Mouse (Mus musculus): ENCODE data around the gene Bcl9. TPM values are rescaled to one million over a fixed set of nuclear protein-coding genes. Genes with fewer than 3 reads are reported as not detected.

Bcl9 gene
- polyA plus RNA-seq, 1 experiment: 22.7 TPM

DNA sequence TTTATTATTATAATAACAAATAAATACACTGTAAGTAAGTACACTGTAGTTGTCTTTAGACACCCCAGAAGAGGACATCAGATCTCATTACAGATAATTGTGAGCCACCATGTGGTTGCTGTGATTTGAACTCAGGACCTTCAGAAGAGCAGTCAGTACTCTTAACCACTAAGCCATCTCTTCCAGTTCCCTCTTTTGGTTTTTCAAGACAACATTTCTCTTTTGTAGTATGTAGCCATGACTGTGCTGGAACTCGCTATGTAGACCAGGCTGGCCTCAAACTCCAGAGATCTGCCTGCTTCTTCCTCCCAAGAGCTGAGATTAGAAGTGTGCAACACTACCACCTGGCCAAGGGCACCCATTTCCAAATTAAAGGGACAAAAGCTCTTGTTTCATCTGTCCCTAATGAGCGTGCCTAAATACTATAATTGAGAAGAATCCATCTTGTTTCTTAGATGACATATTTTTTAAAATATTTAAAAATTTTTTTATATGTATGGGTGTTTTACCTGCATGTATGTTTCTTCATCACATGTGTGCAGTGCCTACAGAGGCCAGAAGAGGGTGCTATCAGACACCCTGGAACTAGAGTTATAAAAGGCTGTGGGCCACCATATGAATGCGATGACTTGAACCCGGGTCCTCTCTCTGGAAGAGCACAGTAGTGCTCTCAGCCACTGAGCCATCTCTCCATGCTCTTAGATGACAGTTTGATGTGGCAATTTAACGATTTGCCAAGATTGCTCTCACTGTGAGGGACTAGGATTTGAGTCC is 66.9 kb downstream of the Bcl9 start:
- no peaks in the 10 kb centered on the region for H3K27me3 ChIP-seq (ENCODE audit: control insufficient read depth, insufficient read depth, low read length)
- no peak overlapping the region for H3K27ac ChIP-seq (ENCODE audit: insufficient read depth, low read length)
- 91% methylated on average over 5 of the region's 5 CpGs for WGBS
- TF ChIP-seq POLR2A (IDR thresholded peaks at IDR 0.05; ENCODE audit: borderline replicate concordance, insufficient read depth, low read length) (no peak), CTCF (IDR thresholded peaks at IDR 0.05; ENCODE audit: borderline replicate concordance, insufficient read depth, low read depth, low read length) (no peak)
- no peaks in the 10 kb centered on the region; the same call in 1 of the 2 replicates for H3K4me1 ChIP-seq (ENCODE audit: control insufficient read depth, insufficient read depth, low read length)
- DNase-seq: no peak
- H3K4me3 ChIP-seq (replicated peaks; ENCODE audit: insufficient read depth, low read depth, low read length): no peak overlapping the region

DNA sequence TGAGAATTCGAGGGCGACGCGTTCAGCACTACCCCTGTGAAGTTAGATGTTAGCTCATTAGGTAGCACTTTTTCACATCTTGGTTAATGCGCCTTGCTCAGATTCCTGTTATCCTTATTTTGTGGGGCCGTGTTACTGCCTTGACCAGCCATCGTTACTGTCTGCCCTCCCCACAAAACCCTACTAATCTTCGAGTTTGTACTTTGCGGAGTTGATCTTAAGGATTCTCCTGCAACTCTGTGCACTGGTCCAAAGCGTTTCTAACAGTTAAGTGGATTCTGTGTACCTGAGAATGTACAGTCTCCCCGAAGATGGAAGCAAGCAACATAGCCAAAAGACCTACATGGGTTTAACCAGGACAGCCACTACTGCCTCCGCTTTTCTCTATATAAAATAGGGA is 69.3 kb downstream of the Bcl9 start:
- Histone ChIP-seq H3K27me3 (ENCODE audit: control insufficient read depth, insufficient read depth, low read length) (no peaks in the 10 kb centered on the region), H3K27ac (ENCODE audit: insufficient read depth, low read length) (no peak overlapping the region)
- 32% methylated on average over 12 of the region's 12 CpGs for WGBS

DNA sequence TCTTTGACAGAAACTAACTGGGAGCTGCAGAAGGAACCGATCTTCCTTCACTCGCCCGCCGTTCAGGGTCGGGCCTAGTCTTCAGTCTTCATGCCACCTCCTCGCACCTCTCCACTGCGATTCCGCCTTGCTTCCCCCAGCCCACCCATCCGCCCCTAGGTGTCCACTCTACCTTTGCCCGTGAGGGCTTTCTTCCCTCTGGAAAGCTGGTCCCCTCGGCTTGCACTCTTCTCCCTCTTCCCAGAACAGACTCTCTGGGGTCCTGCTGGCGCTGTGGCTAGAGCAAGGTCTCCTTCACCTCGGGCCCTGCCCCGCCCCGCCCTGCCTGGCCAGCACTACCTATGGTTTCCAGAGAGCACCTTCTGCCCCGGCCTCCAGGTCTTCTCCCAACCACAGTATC is 69.7 kb downstream of the Bcl9 start:
- TF ChIP-seq POLR2A (IDR thresholded peaks at IDR 0.05; ENCODE audit: borderline replicate concordance, insufficient read depth, low read length) (0 out of 2 replicates have a peak, but pooled peaks have one; percentile 3), CTCF (IDR thresholded peaks at IDR 0.05; ENCODE audit: borderline replicate concordance, insufficient read depth, low read depth, low read length) (no peak)
- WGBS: 2% methylated on average over 16 of the region's 16 CpGs
- peak in 1 of 2 experiments; percentile 50 for DNase-seq
- Histone ChIP-seq H3K27me3 (ENCODE audit: control insufficient read depth, insufficient read depth, low read length) (no peaks in the 10 kb centered on the region), H3K4me1 (ENCODE audit: control insufficient read depth, insufficient read depth, low read length) (no peaks in the 10 kb centered on the region; the same call in 1 of the 2 replicates), H3K4me3 (replicated peaks; ENCODE audit: insufficient read depth, low read depth, low read length) (peak overlapping the region; percentile 79), H3K27ac (ENCODE audit: insufficient read depth, low read length) (peak overlapping the region; percentile 54; the same call in 1 of the 2 replicates)

More for the DNA sequence above, 69.3 kb downstream of the Bcl9 start:
- no peaks in the 10 kb centered on the region; the same call in 1 of the 2 replicates for H3K4me1 ChIP-seq (ENCODE audit: control insufficient read depth, insufficient read depth, low read length)
- H3K4me3 ChIP-seq (replicated peaks; ENCODE audit: insufficient read depth, low read depth, low read length): peak overlapping the region; percentile 79
- TF ChIP-seq POLR2A (IDR thresholded peaks at IDR 0.05; ENCODE audit: borderline replicate concordance, insufficient read depth, low read length) (no peak), CTCF (IDR thresholded peaks at IDR 0.05; ENCODE audit: borderline replicate concordance, insufficient read depth, low read depth, low read length) (no peak)
- no peak for DNase-seq

DNA sequence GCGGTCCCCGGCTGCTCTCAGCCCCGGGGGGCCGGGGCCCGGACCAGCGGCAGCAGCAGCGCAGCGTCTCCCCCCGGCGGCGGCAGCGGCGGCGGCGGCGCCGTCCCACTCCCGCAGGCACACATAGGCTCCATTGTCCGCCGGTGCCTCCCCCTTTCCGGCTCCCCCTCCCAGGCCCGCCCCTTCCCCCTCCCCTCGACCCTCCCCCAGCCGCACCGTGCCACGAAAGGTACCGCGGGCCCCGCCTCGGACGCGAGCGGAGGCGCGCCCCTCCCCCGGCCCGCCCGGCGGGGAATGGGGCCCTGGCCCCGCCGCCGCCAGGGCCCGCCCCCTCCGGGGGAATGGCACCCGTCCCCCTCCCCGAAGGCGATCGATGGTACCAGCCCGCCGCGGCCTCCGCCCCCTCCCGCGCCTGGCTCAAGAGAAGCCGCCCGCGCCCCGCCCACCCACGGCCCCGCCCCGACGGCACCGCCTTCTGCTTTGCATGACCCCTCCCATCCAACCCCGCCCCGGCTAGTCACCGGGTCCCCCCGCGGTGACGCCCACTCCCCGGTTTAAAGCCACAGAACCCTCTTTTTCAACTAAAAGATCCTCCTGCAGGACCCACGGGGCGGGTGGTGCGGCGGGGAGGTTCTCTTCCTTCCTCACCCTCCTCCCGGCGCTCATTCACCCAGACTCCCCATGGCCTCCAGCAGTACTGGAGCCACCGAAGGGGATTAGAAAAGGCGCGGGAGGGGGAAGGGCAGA is 70.3 kb downstream of the Bcl9 start:
- DNase-seq: peak; percentile 88 to 89
- TF ChIP-seq CTCF (IDR thresholded peaks at IDR 0.05; ENCODE audit: borderline replicate concordance, insufficient read depth, low read depth, low read length) (no peak), POLR2A (IDR thresholded peaks at IDR 0.05; ENCODE audit: borderline replicate concordance, insufficient read depth, low read length) (peak; percentile 28; the same call in 1 of the 2 replicates)
- 1% methylated on average over 72 of the region's 79 CpGs for WGBS
- no peaks in the 10 kb centered on the region; the same call in 1 of the 2 replicates for H3K4me1 ChIP-seq (ENCODE audit: control insufficient read depth, insufficient read depth, low read length)
- H3K27me3 ChIP-seq (ENCODE audit: control insufficient read depth, insufficient read depth, low read length): no peaks in the 10 kb centered on the region
- H3K4me3 ChIP-seq (replicated peaks; ENCODE audit: insufficient read depth, low read depth, low read length): peak overlapping the region; percentile 79
- H3K27ac ChIP-seq (ENCODE audit: insufficient read depth, low read length): peak overlapping the region; percentile 54; the same call in 1 of the 2 replicates

DNA sequence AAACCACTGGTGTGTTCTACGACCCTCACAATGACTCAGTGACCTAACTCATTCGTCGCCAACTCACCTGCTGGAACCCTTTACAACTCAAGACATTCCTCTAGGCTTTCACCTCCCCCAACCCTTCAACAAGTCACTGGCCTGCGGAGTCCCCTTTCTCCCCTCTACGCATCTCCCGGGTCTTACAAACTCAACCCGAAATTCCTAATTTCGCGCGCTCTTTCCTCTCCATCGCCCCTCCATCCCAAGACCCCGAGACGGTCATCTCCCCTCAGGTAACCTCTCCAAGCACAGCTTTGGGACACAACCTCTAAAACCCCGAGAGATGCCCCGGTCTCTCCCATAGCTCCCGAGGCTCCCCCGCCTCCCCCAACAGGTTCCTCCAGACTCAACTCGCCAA is 71.0 kb downstream of the Bcl9 start:
- no peaks in the 10 kb centered on the region; the same call in 1 of the 2 replicates for H3K4me1 ChIP-seq (ENCODE audit: control insufficient read depth, insufficient read depth, low read length)
- H3K27ac ChIP-seq (ENCODE audit: insufficient read depth, low read length): 0 out of 2 replicates have a peak overlapping the region, but pooled peaks have one; percentile 7
- H3K27me3 ChIP-seq (ENCODE audit: control insufficient read depth, insufficient read depth, low read length): no peaks in the 10 kb centered on the region
- DNase-seq: no peak
- 5% methylated on average over 18 of the region's 18 CpGs for WGBS
- TF ChIP-seq POLR2A (IDR thresholded peaks at IDR 0.05; ENCODE audit: borderline replicate concordance, insufficient read depth, low read length): no peak
- no peak for TF ChIP-seq CTCF (IDR thresholded peaks at IDR 0.05; ENCODE audit: borderline replicate concordance, insufficient read depth, low read depth, low read length)
- H3K4me3 ChIP-seq (replicated peaks; ENCODE audit: insufficient read depth, low read depth, low read length): peak overlapping the region; percentile 79

DNA sequence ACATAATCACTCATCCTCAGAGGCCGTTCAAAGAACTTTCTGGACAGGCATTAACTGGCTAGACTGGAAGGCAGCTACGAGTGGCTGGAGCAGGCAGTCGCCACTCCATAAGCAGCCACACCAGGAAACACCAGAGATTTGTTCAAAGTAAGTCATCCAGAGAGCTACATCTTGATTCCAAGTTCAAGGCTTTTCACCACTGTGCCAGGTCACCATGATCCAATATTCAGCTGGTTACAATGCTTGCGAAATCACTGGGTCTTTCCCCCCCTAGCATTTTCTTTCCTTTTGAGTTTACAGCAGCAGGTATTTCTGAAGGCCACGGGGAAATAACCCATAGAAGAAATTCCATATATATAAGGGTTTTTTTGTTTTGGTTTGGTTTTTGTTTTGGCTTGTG is 72.5 kb downstream of the Bcl9 start:
- 76% methylated on average over 5 of the region's 5 CpGs for WGBS
- Histone ChIP-seq H3K4me1 (ENCODE audit: control insufficient read depth, insufficient read depth, low read length) (no peaks in the 10 kb centered on the region; the same call in 1 of the 2 replicates), H3K27ac (ENCODE audit: insufficient read depth, low read length) (no peak overlapping the region), H3K4me3 (replicated peaks; ENCODE audit: insufficient read depth, low read depth, low read length) (no peak overlapping the region), H3K27me3 (ENCODE audit: control insufficient read depth, insufficient read depth, low read length) (no peaks in the 10 kb centered on the region)
- no peak for DNase-seq
- TF ChIP-seq CTCF (IDR thresholded peaks at IDR 0.05; ENCODE audit: borderline replicate concordance, insufficient read depth, low read depth, low read length): no peak
- no peak for TF ChIP-seq POLR2A (IDR thresholded peaks at IDR 0.05; ENCODE audit: borderline replicate concordance, insufficient read depth, low read length)

DNA sequence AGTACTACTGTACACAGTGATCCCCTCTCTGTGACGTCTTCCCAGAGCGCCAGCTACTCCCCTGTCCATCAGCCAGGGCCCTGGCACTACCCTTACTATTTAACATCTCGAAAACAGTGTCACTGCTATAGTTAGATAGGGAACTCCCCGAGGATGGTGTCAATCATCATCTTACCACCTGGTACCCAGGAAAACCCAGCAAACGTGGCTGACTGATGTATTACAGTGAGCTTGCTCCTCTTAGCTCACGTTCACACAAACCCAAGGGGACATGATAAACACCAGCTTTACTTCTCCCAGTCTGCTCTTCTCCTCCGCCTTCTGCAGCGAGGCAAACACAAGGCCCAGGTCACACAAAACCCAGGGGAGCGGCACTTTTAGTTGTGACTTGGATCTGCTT is 74.5 kb downstream of the Bcl9 start:
- 65% methylated on average over 9 of the region's 9 CpGs for WGBS
- no peak for TF ChIP-seq POLR2A (IDR thresholded peaks at IDR 0.05; ENCODE audit: borderline replicate concordance, insufficient read depth, low read length)
- no peak for TF ChIP-seq CTCF (IDR thresholded peaks at IDR 0.05; ENCODE audit: borderline replicate concordance, insufficient read depth, low read depth, low read length)
- Histone ChIP-seq H3K27ac (ENCODE audit: insufficient read depth, low read length) (no peak overlapping the region), H3K4me1 (ENCODE audit: control insufficient read depth, insufficient read depth, low read length) (no peaks in the 10 kb centered on the region; the same call in 1 of the 2 replicates), H3K4me3 (replicated peaks; ENCODE audit: insufficient read depth, low read depth, low read length) (no peak overlapping the region), H3K27me3 (ENCODE audit: control insufficient read depth, insufficient read depth, low read length) (no peaks in the 10 kb centered on the region)
- no peak for DNase-seq

Data from cerebellum, adult 2 months (tissue).